Mouse (Mus musculus): ENCODE data around the gene Blnk.

The Blnk gene

GRCm38 (mm10) chr19:40994057-40994585 is at the start of gene Blnk:
Gene Blnk (minus strand): TSS chr19:40994535.
- DNase-seq: peak; percentile 56 to 69

GRCm38 (mm10) chr19:41039110-41039509 is 44.8 kb upstream of the Blnk start:
- no peak for DNase-seq

- DNase-seq: no peak
Observed at GRCm38 (mm10) chr19:41035809-41036551, 41.6 kb upstream of the Blnk start.

GRCm38 (mm10) chr19:41031869-41032268 is 37.5 kb upstream of the Blnk start:
- no peak for DNase-seq

- DNase-seq: peak; percentile 24 to 37
Observed at GRCm38 (mm10) chr19:41031009-41031408, 36.7 kb upstream of the Blnk start.

GRCm38 (mm10) chr19:41030161-41030560 is 35.8 kb upstream of the Blnk start:
- no peak for DNase-seq

GRCm38 (mm10) chr19:41029219-41029618 is 34.9 kb upstream of the Blnk start, which contains the start of gene Dntt:
Gene Dntt (plus strand): TSS chr19:41029275.
- no peak for DNase-seq

- DNase-seq: no peak
Observed at GRCm38 (mm10) chr19:41027601-41028000, 33.3 kb upstream of the Blnk start.

GRCm38 (mm10) chr19:41027024-41027423 is 32.7 kb upstream of the Blnk start:
- DNase-seq: no peak

- no peak for DNase-seq
Observed at GRCm38 (mm10) chr19:41026551-41026950, 32.2 kb upstream of the Blnk start.

- DNase-seq: no peak
Observed at GRCm38 (mm10) chr19:41022244-41022643, 27.9 kb upstream of the Blnk start.

GRCm38 (mm10) chr19:41020537-41020936 is 26.2 kb upstream of the Blnk start:
- no peak for DNase-seq

- DNase-seq: no peak
Observed at GRCm38 (mm10) chr19:41019164-41019675, 24.9 kb upstream of the Blnk start.

GRCm38 (mm10) chr19:41015951-41016716 is 21.8 kb upstream of the Blnk start:
- DNase-seq: peak in 1 of 2 experiments; percentile 71

GRCm38 (mm10) chr19:41014003-41014402 is 19.7 kb upstream of the Blnk start:
- DNase-seq: no peak

- DNase-seq: no peak
Observed at GRCm38 (mm10) chr19:41013591-41013990, 19.3 kb upstream of the Blnk start.

GRCm38 (mm10) chr19:41011676-41012075 is 17.3 kb upstream of the Blnk start:
- DNase-seq: no peak

GRCm38 (mm10) chr19:41008674-41009395 is 14.5 kb upstream of the Blnk start:
- DNase-seq: no peak

- no peak for DNase-seq
Observed at GRCm38 (mm10) chr19:41007733-41008132, 13.4 kb upstream of the Blnk start.

- DNase-seq: peak in 1 of 2 experiments; percentile 55
Observed at GRCm38 (mm10) chr19:41007326-41007725, 13.0 kb upstream of the Blnk start.

- DNase-seq: no peak
Observed at GRCm38 (mm10) chr19:41006621-41007020, 12.3 kb upstream of the Blnk start.

- DNase-seq: no peak
Observed at GRCm38 (mm10) chr19:41003694-41004315, 9.5 kb upstream of the Blnk start.
